Mouse (Mus musculus): ENCODE measurements at regions not wholly inside any gene's neighbourhood (a gene's known extent, or its start where the extent isn't known, plus 50 kb on each side); places are given as distances from the start of the nearest gene placed in this dataset.

DNA sequence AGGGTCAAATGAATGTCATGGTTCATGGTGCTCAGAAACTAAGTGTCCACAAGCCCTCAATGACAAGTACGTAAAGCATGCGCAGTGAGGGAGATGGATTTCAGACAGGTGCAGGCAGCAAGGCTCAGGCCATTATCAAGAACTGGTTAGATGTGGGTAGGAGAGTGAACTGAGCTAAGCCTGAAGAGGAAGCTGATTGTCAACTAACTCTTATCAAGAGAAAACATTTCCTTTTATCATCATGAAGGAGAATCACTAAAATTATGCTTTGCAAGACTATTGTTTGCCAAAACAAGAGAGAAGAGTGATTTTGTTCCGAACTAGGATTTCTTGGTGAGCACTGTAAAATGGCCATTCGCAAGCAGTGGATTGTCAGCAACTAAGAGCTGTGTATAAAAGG lies 164.7 kb upstream of the Fam98a start:
- no peak for DNase-seq (ENCODE audit: low spot score)

DNA sequence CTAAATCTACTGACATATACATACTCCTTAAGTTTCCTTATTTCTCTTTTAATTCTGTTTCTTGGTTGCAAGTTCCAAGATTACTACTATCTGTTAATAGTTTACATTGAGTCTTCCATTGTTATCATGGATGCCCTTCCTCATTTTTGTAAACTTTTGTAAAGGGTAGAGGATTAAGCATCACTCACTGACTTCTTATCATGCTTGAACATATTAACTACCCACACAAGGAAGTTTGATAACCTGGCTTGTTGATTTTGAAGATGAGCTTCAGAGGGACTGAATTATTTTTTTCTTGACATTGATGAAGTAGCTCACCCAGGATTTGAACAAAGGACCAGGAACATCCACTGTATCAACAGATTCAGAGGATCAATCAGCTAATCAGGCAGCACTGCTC lies 162.8 kb upstream of the Fam98a start:
- DNase-seq (ENCODE audit: low spot score) = no peak

DNA sequence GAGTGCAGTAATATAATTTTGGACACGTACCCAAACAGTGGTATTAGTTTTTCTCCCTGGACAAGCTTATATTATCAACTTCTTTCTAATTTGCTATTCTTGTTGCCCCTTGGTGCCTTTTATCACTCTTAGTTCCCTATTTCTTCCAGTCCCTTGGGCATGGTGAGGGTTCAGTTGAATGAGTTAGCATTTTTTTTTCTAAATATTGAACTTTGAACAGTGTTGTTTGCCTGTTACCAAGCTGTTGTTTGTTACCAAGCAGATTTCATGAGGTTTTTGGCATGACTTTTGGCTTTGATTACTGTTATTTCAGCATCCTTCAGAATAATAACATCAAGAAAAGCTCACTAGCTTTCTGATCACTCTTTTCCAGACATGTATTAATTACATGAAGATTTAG lies 162.3 kb upstream of the Fam98a start:
- no peak for DNase-seq (ENCODE audit: low spot score)

DNA sequence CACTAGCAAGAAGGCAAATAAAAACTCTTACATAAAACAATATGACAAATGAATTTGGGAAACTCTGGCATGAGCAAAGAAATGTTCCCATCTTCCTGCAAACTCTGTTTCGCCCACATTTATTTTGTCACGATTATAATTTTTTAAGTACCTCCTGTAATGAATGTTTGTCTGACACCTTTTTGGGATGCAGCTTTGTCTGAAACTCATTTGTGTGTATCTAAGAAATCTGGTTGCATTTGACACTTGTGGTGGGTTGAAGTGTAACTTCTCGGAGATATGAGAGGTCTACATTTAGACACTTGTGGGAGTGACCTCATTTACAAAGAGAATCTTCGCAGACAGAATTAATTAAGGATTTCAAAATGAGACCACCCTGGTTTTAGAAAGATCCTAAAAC lies 155.9 kb upstream of the Fam98a start:
- no peak for DNase-seq (ENCODE audit: low spot score)

DNA sequence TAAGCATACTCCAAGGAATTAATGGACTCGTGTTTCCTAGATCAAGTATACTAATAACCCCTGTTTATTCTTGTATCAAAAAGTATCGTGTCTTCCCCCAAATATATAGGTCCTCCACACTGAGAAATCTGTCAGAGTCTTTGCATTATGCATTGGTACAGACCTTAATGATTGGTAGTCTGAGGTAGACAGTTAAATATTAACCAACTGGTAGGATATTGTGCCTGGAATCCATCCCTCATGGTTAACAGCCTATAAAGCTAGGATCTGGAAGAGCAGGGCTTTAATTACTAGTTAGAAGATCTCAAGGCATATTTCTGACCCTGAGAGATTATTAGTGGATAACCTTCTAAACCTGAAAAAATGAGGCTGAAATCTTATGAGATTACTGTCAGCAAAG lies 153.6 kb upstream of the Fam98a start:
- no peak for DNase-seq (ENCODE audit: low spot score)

DNA sequence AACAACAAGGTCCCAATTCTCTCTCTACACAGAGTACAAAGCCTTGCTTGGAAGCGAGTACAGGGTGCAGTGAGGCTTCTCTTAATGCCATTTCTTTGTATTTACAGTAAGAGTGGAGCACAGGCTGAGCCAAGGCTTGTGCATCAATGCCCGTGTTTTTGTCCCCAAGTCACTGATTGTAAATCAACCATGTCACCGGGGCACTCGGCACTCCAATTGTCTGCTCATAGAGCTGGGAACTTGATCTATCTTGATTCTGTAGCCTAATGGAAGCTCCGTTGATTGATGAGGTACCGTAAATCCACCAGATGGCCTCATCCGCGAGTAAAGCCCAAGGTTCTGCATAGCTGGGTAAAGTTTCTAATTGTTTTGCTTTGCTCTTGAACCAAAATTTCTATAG lies 152.1 kb upstream of the Fam98a start:
- no peak for DNase-seq (ENCODE audit: low spot score)

DNA sequence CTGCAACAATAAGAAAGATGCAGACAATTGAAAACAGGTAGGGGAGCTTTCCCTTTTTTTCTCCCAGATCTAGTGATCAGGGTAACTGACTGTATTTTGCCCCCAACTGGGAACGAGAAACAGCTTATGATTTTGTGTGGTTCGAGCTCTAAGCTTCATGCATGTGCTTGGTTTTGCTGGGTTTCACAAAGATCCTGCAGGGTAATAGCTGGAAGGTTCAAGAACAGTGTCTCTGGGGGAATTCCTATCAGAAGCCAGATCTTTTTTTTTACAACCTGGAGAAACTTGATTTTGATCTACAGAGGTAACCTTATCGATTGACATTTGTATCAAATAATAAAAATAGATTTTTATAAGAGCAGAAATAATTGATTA lies 145.0 kb upstream of the Fam98a start:
- no peak for DNase-seq (ENCODE audit: low spot score)

DNA sequence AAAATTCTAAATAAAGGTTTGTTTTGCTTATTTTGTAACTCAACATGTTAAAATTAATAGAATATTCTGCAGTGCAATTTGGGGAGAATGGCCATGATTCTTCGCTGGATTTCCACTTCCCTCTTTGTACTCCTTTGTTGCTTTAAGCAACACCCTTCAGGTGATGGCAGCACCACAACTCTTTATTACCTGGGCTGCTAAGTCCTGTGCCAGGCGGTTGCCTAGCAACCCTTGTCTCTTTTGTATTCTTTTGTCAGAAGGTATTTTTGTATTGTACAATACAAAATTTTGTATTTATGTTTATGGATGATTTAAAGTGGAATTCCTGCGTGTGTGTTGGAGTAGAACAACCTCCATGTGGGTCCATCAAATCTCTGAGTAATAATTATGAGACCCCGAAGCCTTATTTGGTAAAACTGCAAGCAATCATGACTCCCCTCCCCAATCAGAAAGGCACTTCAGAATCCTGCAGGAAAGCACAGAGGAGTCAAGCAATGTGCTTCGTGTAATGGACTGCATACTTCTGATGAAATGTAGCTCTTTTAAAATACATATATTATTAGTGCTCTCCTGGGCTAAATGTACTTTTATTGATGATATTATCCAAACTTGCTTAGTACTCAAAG lies 144.5 kb upstream of the Fam98a start:
- DNase-seq (ENCODE audit: low spot score) = no peak

DNA sequence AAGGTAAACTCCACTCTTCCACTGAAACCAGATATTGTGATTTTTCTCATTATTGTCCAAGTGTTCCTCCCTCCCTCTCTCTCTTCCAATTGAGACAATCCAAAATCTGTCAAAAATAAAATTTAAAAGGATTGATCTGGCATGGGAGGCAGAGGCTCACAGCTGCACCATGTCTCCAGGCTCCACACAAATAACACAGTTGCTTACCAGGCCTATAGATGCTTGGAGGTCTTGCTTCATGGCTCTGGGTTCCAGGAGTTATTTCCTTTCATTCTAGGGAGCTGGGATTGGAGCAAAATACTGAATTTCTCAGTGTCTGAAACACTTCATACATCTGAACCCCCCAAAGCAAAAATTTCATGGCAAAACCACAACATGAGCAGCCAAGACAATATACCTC lies 134.2 kb upstream of the Fam98a start:
- no peak for DNase-seq (ENCODE audit: low spot score)

DNA sequence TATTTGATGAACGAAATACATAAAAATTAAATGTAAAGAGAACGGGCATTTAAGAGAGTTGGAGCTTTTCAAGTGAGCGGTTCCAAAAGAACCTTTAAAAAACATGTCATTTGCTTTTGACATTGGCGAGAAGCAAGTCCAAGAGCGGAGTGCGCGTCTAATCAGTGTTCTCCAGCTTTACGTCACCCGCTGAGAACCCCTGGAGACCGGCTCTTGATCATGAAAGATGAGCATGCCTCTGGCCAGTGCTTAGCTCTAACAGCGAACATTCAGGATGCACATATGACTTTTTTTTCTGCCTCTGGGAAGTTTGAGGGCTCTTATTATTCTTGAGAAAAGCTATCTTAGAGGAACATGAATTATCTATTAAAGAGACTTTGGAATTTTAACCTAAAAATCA lies 95.2 kb upstream of the Fam98a start:
- DNase-seq (ENCODE audit: low spot score) = no peak

DNA sequence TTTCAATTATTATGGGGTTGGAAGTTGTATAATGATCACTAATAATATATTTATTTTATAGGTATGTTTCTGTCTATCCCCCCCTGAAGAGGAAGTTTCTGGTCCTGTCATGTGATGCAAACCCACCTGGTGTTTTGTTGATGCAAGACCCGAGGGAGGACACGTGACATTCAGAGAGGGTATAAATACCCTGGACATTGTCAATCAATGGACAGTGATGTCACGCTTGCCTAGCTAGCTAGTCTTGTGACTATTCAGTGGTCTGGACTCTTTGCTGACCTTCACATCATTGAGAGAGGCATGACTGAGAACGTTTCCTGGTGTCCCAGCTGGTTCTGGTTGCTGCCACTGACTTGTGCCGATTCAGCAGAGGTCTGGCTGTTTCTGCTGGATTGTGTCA lies 93.0 kb upstream of the Fam98a start:
- no peak for DNase-seq (ENCODE audit: low spot score)

DNA sequence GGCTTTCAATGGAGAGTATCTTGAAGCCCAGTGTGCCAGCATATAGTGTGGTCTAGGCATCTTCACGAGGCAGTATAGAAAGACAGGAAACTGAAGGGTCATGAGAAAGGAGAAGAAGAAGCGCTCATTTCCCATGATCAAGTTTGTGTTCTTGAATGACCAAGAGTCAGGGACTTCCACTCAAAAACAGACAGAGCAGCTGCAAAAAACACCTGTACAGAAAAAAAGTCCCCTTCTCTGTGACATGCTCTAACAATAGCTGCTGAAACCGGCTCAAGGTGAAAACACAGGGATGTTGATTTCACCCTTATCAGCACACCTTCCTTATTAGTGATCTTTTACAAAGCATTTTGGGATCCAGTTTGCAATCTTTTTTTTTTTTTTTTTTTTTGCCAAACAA lies 90.6 kb upstream of the Fam98a start:
- DNase-seq (ENCODE audit: low spot score) = no peak

DNA sequence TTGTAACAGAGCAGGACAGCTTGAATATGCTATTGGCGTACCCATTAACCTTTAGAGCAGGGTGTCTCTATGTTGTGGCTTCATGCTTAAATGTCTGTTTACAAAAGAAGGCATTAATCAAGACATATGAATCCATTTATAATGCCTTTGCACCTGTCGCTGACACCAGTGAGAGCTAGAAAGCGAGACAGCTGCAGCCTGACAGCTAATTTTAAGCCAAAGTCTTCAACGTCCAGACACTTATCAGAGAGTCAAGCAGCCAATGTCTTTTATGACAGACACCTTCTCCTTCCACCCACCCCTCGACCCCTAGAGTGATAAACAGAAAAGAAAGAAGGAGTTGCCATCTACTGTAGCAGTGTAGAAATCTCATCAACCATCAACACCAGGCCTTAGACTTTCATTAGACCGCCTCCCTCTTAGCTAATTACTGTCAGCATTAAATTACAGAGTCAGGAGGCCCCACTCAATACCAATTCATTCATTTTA lies 89.3 kb upstream of the Fam98a start:
- DNase-seq (ENCODE audit: low spot score) = no peak

DNA sequence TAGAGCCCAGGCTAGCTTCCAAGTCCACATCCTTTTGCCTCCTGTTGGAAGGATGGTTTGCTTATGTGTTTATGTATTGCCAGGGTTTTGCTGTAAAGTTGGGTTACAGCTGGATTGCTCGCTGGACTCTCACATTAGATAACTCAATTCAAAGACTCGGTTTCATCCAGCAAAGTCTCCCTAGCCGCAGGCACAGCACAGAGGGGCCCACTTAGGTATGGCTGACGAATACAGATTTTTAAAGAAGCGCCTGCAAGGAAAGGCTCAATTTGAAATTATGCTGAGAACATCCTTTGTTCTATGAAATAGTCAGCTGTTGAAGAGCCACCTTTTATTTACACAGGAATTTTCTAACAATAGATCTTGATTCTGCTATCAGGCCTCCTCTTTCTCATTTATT lies 88.8 kb upstream of the Fam98a start:
- DNase-seq (ENCODE audit: low spot score) = no peak

DNA sequence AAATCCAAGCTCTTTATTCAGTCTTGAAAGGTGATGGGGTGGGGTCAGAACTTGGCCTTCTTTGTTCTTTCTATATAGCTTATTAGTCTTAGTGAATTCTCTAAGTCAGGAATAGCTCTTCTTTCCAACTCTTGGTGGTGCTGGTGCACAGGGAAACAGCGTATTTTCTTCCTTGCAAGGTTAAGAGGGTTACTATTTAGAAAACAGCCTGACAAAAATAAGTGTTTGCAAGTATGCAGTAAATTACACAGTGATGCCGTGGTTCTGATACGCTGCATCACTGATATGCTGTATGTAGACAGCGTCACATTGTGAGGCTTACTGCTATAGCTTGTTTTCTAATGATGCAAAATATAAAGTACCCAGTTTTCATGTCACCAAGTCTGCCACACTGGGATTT lies 78.1 kb upstream of the Fam98a start:
- DNase-seq (ENCODE audit: low spot score) = no peak

DNA sequence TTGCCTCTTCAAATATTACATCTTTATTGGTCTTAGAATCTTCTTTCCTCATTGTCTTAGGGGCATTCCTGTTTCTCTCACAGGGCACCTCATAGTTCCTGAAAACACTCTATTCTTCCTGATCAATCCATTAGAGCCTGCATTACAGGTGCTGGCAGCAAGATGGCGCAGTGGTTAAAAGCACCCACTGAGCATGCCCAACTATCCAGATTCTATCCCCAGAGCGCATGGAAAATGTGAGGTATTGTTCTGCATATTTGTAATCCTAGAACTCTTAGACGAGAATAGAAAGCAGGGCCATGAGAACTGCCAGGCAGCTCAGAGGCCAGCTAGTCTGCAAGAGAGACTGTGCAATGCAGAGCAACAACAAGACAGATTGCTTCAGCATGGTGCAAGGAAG lies 67.7 kb upstream of the Fam98a start:
- no peak for DNase-seq (ENCODE audit: low spot score)

DNA sequence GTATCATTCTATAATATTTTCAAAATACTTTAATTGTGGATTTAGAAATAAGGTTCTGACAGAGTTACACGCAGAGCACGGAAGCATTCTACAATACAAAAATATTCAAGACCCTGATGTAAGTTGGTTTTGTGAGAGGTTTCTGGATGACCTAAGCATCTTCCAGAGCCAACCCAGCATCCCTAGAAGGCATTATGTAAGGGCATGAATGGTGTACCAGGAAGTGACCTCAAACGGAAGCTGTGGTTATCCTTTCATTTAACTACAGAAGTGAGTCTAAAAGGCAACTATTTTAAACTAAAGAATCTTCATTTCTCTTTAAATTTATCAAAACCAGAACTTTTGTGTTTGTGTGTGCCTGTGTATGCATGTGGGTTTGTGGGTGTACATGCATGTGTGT lies 66.8 kb upstream of the Fam98a start:
- no peak for DNase-seq (ENCODE audit: low spot score)

DNA sequence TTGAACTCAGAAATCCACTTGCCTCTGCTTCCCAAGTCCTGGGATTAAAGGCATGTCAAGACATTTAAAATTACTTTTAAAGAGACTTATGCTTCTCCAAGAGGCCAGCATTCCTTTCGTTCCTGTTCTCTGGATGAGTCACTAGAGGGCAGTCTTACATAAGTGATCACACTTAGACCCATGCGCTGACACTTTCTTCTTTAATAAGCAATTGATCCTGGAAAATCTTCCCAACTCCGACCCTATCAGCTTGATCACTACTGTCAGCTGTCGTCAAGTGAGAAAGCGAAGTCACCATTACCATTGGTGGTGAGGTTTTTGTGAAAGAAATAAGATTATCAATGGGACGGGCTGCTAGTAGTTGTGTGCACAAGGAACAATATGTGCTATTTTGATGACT lies 65.5 kb upstream of the Fam98a start:
- peak; percentile 61 for DNase-seq (ENCODE audit: low spot score)

DNA sequence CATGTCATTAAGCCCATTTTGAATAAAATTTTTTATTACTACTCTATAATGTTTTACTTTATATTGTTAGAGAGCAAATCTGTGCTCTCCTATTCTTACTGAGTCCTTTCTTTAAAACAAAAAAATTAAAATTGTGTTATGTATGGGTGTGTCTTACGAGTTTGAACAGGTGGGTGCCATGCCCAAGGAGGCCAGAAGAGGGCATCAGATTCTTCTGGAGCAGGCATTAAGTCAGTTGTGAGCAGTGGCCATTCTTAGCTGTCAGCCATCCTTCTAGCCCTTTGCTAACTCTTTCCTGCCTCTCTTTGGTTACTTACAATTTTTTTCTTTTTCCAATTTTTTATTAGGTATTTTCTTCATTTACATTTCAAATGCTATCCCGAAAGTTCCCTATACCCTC lies 63.6 kb upstream of the Fam98a start:
- peak; percentile 20 for DNase-seq (ENCODE audit: low spot score)

DNA sequence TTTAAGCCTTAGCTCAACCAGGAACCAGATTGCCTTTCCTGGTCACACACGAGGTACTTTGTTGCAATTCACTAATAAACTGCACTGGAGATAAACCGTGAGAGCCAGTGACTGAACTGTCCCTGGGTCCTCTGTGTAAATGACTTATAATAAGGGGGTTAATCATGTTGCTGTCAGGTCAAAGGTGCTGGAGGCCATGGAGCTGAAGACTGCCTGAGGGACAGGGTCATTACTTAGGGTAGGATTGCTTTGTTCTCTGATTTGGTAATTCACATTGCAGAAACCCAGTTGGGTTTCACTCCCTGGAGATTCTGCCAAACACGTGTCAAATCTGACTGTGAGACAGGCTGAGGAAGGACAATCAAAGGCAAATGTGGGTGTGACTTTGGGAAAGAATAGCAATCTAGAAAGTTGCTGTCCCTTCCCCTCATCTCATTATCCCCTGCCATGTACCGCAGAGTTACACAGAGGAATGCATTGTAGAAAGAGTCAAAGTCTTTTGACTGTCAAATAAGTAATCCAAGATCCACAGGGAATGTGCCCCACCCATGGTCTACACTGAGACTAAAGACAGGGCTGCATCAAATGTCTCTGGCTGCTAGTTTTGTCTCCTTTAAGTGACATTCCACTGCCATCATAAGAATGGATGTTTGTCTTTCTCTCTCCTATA lies 51.8 kb upstream of the Fam98a start:
- peak; percentile 10 for DNase-seq (ENCODE audit: low spot score)
